ENCODE assay signal across 20 mouse cellular contexts in genomic region chrX:50504047-50504446, GRCm38 (mm10).
DNase-seq lines count a peak whose midpoint lies in the region; ATAC-seq and TF ChIP-seq lines count a peak whose summit lies in the region.
"Had no signal": no experiment of that assay in that cellular context is flagged by ENCODE, and none has a peak within 500 bp of the region (broad histone marks: within the 10 kb centered on the region; RNA-seq: fewer than 3 reads in every experiment).

No protein-coding gene starts in this region.

- no peaks in the 10 kb centered on the region for H3K4me1 ChIP-seq in liver, adult 2 months (ENCODE audit: control insufficient read depth, insufficient read depth, low read length)
- no peaks in the 10 kb centered on the region for H3K4me1 ChIP-seq in liver, embryonic 11.5 days (replicated peaks; ENCODE audit: control insufficient read depth, insufficient read depth, low read length)
- H3K4me1 ChIP-seq in CH12.LX (ENCODE audit: control insufficient read depth in 1 of 2, insufficient read depth in 2 of 2), result no peaks in the 10 kb centered on the region
- H3K4me1 ChIP-seq: embryonic facial prominence, embryonic 12.5 days; stomach, embryonic 15.5 days had no signal

- no peak for TF ChIP-seq EP300 in CH12.LX (IDR thresholded peaks at IDR 0.05; ENCODE audit: low read length)

- peak; percentile 51 for TF ChIP-seq RAD21 in CH12.LX (IDR thresholded peaks at IDR 0.05; ENCODE audit: low read depth, low read length)

- in situ Hi-C loops in CH12.LX (cut with MboI; ENCODE audit: low pct_ligation_motif_present, low pct_unique_long_range_greater_than_20kb, low sequenced_read_pairs), result no loop called here

- dilution Hi-C loops in CH12.LX (cut with MboI; ENCODE audit: extremely low pct_ligation_motif_present, extremely low pct_unique_long_range_greater_than_20kb, low sequenced_read_pairs), result no loop called here

- 9% methylated on average over 3 of the region's 3 CpGs for WGBS in liver, adult 2 months
- 23% methylated on average over 3 of the region's 3 CpGs for WGBS in liver, embryonic 11.5 days

- H3K36me3 ChIP-seq in liver, adult 2 months (ENCODE audit: control insufficient read depth, insufficient read depth, low read length), result no peaks in the 10 kb centered on the region
- H3K36me3 ChIP-seq in liver, embryonic 11.5 days (ENCODE audit: control insufficient read depth, insufficient read depth, low read length), result no peaks in the 10 kb centered on the region
- H3K36me3 ChIP-seq in CH12.LX (replicated peaks in 1 of 2; ENCODE audit: control insufficient read depth in 1 of 2, insufficient read depth in 1 of 2, low read length in 1 of 2), result no peaks in the 10 kb centered on the region
- H3K36me3 ChIP-seq: embryonic facial prominence, embryonic 12.5 days; stomach, embryonic 15.5 days had no signal

- no peak overlapping the region for H3K27ac ChIP-seq in gastrocnemius, adult 2 months
- no peak overlapping the region for H3K27ac ChIP-seq in liver, adult 2 months (replicated peaks; ENCODE audit: insufficient read depth, low read depth, low read length)
- H3K27ac ChIP-seq in liver, embryonic 11.5 days (ENCODE audit: low read depth, low read length), result no peak overlapping the region
- no peak overlapping the region for H3K27ac ChIP-seq in CH12.LX (ENCODE audit: insufficient read depth, low read depth)
- H3K27ac ChIP-seq: embryonic facial prominence, embryonic 12.5 days; liver, embryonic 14.5 days; stomach, embryonic 15.5 days had no signal

- no peaks in the 10 kb centered on the region for H3K79me2 ChIP-seq in liver, adult 2 months (ENCODE audit: control insufficient read depth, insufficient read depth, low read length)
- no peaks in the 10 kb centered on the region for H3K79me2 ChIP-seq in CH12.LX (replicated peaks; ENCODE audit: control insufficient read depth, extremely low read depth, insufficient read depth, poor library complexity, severe bottlenecking)

- intact Hi-C loops in gastrocnemius, adult 2 months (cut with DNase I), result loop anchor here (5.0 to 10.0 kb wide), 3 partner anchors 732 to 1159 kb away; no protein-coding TSS in a partner anchor

- no peak overlapping the region for H3K4me2 ChIP-seq in liver, embryonic 11.5 days
- no peak overlapping the region for H3K4me2 ChIP-seq in CH12.LX (ENCODE audit: insufficient read depth, low read depth, poor library complexity, severe bottlenecking)
- H3K4me2 ChIP-seq: embryonic facial prominence, embryonic 12.5 days; heart, embryonic 11.5 days; stomach, embryonic 15.5 days had no signal

- no peaks in the 10 kb centered on the region for H3K9me3 ChIP-seq in liver, embryonic 11.5 days (ENCODE audit: control insufficient read depth, low read length)
- H3K9me3 ChIP-seq in CH12.LX (replicated peaks; ENCODE audit: low read length), result no peaks in the 10 kb centered on the region
- H3K9me3 ChIP-seq: embryonic facial prominence, embryonic 12.5 days; stomach, embryonic 15.5 days had no signal

- no peaks in the 10 kb centered on the region for H3K27me3 ChIP-seq in liver, adult 2 months (ENCODE audit: control insufficient read depth, insufficient read depth, low read length)
- H3K27me3 ChIP-seq in liver, embryonic 11.5 days (replicated peaks; ENCODE audit: control insufficient read depth, insufficient read depth, low read length), result no peaks in the 10 kb centered on the region
- no peaks in the 10 kb centered on the region for H3K27me3 ChIP-seq in CH12.LX (replicated peaks)
- H3K27me3 ChIP-seq: embryonic facial prominence, embryonic 12.5 days; stomach, embryonic 15.5 days had no signal

- TF ChIP-seq POLR2A in liver, adult 2 months (IDR thresholded peaks at IDR 0.05; ENCODE audit: extremely low read depth, insufficient read depth, low read length), result no peak
- TF ChIP-seq POLR2A in CH12.LX (IDR thresholded peaks at IDR 0.05; ENCODE audit: low read depth, low read length), result no peak
- no peak for TF ChIP-seq POLR2A in brain, embryonic 14.5 days (IDR thresholded peaks at IDR 0.05; ENCODE audit: borderline replicate concordance, extremely low read depth, insufficient read depth, insufficient read length, poor library complexity, severe bottlenecking)

- no peak for ATAC-seq in liver, embryonic 11.5 days (replicated peaks; ENCODE audit: low FRiP score)
- ATAC-seq in CD4-positive, CD25-positive, alpha-beta regulatory T cell, adult 4 months, result no peak
- ATAC-seq: activated CD4-positive, CD25-positive, alpha-beta regulatory T cell, adult 4 months; inflammation-experienced regulatory T-cells, adult 6 months; lung, postnatal 0 days had no signal

- H3K9ac ChIP-seq in liver, adult 2 months (ENCODE audit: low read depth, low read length), result no peak overlapping the region
- H3K9ac ChIP-seq in liver, embryonic 11.5 days (ENCODE audit: low read depth, low read length), result no peak overlapping the region
- no peak overlapping the region for H3K9ac ChIP-seq in CH12.LX (ENCODE audit: insufficient read depth, low read depth)
- H3K9ac ChIP-seq: embryonic facial prominence, embryonic 12.5 days; liver, embryonic 14.5 days; stomach, embryonic 15.5 days had no signal

- no peak for DNase-seq in gastrocnemius, adult 2 months
- no peak for DNase-seq in gastrocnemius, postnatal 25 days
- DNase-seq in liver, adult 2 months (ENCODE audit: extremely low read depth, low read depth, low spot score), result peak; percentile 5
- no peak for DNase-seq in liver, embryonic 11.5 days (ENCODE audit: low spot score)
- no peak for DNase-seq in CH12.LX (ENCODE audit: extremely low read depth)
- DNase-seq in brain, embryonic 14.5 days (ENCODE audit: low read depth), result peak; percentile 14
- DNase-seq in frontal cortex, adult 2 months (ENCODE audit: extremely low spot score in 1 of 2, low spot score in 1 of 2), result no peak
- DNase-seq: adrenal gland, postnatal 36 days; cerebellum, adult 9-11 months; gastrocnemius, postnatal 36 days; heart, postnatal 36 days; right cerebral cortex, postnatal 14 days had no signal

- TF ChIP-seq CTCF in gastrocnemius, adult 2 months (IDR thresholded peaks at IDR 0.05), result peak; percentile 53
- TF ChIP-seq CTCF in liver, adult 2 months (IDR thresholded peaks at IDR 0.05; ENCODE audit: low read depth, low read length), result 0 out of 2 replicates have a peak, but pooled peaks have one; percentile 7
- peak in 1 of 2 experiments; percentile 47; a peak in 2 of 4 replicates for TF ChIP-seq CTCF in CH12.LX (conservative IDR thresholded peaks at IDR 0.05 in 1 of 2, IDR thresholded peaks at IDR 0.05 in 1 of 2; ENCODE audit: low read depth in 2 of 2, low read length in 2 of 2)
- TF ChIP-seq CTCF in brain, embryonic 14.5 days (IDR thresholded peaks at IDR 0.05; ENCODE audit: borderline replicate concordance, extremely low read depth, insufficient read depth, insufficient read length), result no peak

- no peak overlapping the region for H3K4me3 ChIP-seq in gastrocnemius, adult 2 months
- no peak overlapping the region for H3K4me3 ChIP-seq in liver, adult 2 months (ENCODE audit: insufficient read depth, low read depth, low read length)
- H3K4me3 ChIP-seq in liver, embryonic 11.5 days (ENCODE audit: low read depth, low read length), result no peak overlapping the region
- H3K4me3 ChIP-seq in CH12.LX (replicated peaks in 1 of 3; ENCODE audit: low read depth in 2 of 3, low read length in 2 of 3, poor library complexity in 1 of 3), result no peak overlapping the region
- H3K4me3 ChIP-seq: embryonic facial prominence, embryonic 12.5 days; stomach, embryonic 15.5 days had no signal

TF ChIP-seq in CH12.LX, 34 proteins besides CTCF, POLR2A, EP300 and RAD21:
- TF ChIP-seq PAX5 (IDR thresholded peaks at IDR 0.05; ENCODE audit: low read length), result no peak
- TF ChIP-seq CHD1 (IDR thresholded peaks at IDR 0.05; ENCODE audit: low read depth, low read length), result no peak
- TF ChIP-seq TCF12 (IDR thresholded peaks at IDR 0.05; ENCODE audit: low read depth, low read length), result no peak
- peak; percentile 29 for TF ChIP-seq SMC3 (IDR thresholded peaks at IDR 0.05; ENCODE audit: low read depth, low read length)
- TF ChIP-seq MAZ (IDR thresholded peaks at IDR 0.05; ENCODE audit: low read depth, low read length), result no peak
- TF ChIP-seq TBP (conservative IDR thresholded peaks at IDR 0.05; ENCODE audit: low read depth, low read length), result no peak
- TF ChIP-seq ZNF384 (IDR thresholded peaks at IDR 0.05; ENCODE audit: low read depth, low read length), result peak; percentile 74
- no peak for TF ChIP-seq ZKSCAN1 (IDR thresholded peaks at IDR 0.05; ENCODE audit: borderline replicate concordance, low read depth, low read length)
- no peak for TF ChIP-seq USF1 (IDR thresholded peaks at IDR 0.05; ENCODE audit: low read depth, low read length)

Comparison
In these comparisons a context has a peak if more than half of its experiments do, and no peak if none do; other contexts are left out.
1. DNase-seq: peak in liver, adult 2 months (single experiment) and brain, embryonic 14.5 days (single experiment); none in gastrocnemius, adult 2 months (single experiment), gastrocnemius, postnatal 25 days (single experiment), liver, embryonic 11.5 days (single experiment), CH12.LX (single experiment) and frontal cortex, adult 2 months (0 of 2).